Mouse (Mus musculus): ENCODE measurements around the gene Cdh5. TPM values are rescaled to one million over a fixed set of nuclear protein-coding genes. Genes with fewer than 3 reads are reported as not detected.
A peak's percentile ranks its signal among the peaks of the same experiment; 100 is the strongest.

The Cdh5 gene
- polyA plus RNA-seq, 1 experiment from 2014 or later = 14.6 TPM

DNA sequence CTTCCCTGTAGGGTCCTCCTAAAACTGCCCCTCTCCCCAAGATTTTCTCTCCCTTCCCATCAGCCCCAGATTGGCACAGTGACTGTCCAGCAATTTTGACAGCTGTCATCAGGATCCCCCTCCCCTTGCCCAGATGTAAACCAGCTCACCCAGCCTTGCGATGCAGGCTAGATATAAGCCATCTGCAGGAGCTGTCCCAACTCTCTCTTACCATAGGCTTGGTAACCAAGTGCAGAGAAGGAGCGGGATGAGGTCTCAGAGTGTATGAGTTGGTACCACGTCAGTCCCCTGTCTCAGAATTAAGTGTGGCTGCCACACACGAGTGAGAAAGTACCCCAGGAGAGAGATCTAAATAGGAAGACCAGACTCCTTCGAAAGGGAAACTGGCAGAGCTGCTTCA lies 87.0 kb downstream of the Cdh5 start:
- H3K36me3 ChIP-seq = no peaks in the 10 kb centered on the region
- no peaks in the 10 kb centered on the region for H3K9me3 ChIP-seq
- H3K4me3 ChIP-seq = no peak overlapping the region
- no peak overlapping the region for H3K9ac ChIP-seq
- no peak overlapping the region for H3K4me2 ChIP-seq
- peaks cover 8% of the 10 kb centered on the region for H3K27me3 ChIP-seq
- 75% methylated on average over 5 of the region's 5 CpGs for WGBS
- peaks cover 23% of the 10 kb centered on the region for H3K4me1 ChIP-seq (replicated peaks)
- no peak overlapping the region for H3K27ac ChIP-seq
- no peak for ATAC-seq (ENCODE audit: low FRiP score)

DNA sequence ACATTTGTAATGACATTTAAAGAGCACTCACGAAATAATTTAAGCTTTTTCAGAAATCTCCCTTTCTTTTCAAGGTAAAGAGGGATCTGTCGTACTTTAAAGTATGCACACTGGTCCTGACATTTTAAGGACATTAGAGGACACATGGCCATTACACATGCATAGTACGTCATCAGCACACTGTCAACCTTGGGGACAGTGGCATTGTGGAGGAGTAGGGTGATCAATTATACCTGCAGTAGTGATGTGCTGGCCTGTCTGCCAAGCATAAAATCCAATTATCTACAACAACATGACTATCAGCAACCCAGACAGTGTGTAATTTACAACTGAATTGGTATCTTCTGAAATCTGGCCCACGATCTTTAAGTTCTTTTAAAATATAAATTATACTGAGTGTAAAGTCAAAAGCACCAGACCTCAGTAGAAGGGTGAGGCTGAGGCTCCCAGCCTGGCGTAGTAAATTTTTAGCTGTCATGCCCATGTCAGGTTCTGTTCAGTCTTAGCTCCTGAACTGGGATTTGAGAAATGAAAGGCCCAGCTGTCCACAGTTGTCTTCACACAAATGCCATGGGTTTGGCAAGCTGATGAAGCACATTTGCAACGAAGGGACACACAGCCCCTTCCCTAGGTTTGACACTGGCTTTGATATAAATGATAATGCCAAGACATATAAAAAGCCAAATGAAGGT lies 89.5 kb downstream of the Cdh5 start:
- Histone ChIP-seq H3K4me1 (replicated peaks) (peaks cover 15% of the 10 kb centered on the region), H3K4me2 (no peak overlapping the region), H3K36me3 (no peaks in the 10 kb centered on the region), H3K9me3 (no peaks in the 10 kb centered on the region), H3K27ac (peak overlapping the region; percentile 64), H3K27me3 (peaks cover 8% of the 10 kb centered on the region), H3K9ac (no peak overlapping the region), H3K4me3 (no peak overlapping the region)
- peak; percentile 49 for ATAC-seq (ENCODE audit: low FRiP score)
- WGBS = 44% methylated on average over 6 of the region's 6 CpGs

DNA sequence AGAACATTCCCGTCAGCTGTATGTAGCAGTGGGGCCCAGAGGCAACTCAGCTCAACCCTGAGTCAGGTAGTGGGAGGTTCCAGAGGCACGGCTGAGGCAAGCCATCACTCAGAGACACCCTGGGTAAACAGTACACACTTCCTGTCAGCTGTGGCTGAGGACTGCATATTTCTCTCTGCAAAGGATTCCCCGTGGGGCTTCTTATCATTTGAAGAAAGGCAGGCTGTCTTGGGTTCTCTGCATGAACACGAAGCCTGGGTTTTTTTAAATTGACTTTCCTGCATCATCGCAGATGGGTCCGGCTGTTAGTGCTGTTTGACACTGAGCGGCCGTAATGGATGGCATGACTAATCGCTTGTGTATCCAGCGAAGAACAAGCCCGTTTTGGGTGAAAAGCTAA lies 90.1 kb downstream of the Cdh5 start:
- peak overlapping the region; percentile 27 for H3K4me2 ChIP-seq
- H3K27ac ChIP-seq = peak overlapping the region; percentile 64
- no peaks in the 10 kb centered on the region for H3K9me3 ChIP-seq
- ATAC-seq (ENCODE audit: low FRiP score) = peak; percentile 82
- 15% methylated on average over 11 of the region's 11 CpGs for WGBS
- no peak overlapping the region for H3K4me3 ChIP-seq
- no peak overlapping the region for H3K9ac ChIP-seq
- peaks cover 8% of the 10 kb centered on the region for H3K27me3 ChIP-seq
- peaks cover 15% of the 10 kb centered on the region for H3K4me1 ChIP-seq (replicated peaks)
- H3K36me3 ChIP-seq = no peaks in the 10 kb centered on the region

Other genes with a start within 250 kb of the Cdh5 start
- gene Bean1, start 68.8 kb downstream of the Cdh5 start, polyA plus RNA-seq (2015; fragmentation: Nextera tagmentation; extraction: Ambion mirVana) = 3.3 and 4.4 TPM in 2 replicates
- gene Tk2, start 146.9 kb downstream of the Cdh5 start, polyA plus RNA-seq (2015; fragmentation: Nextera tagmentation; extraction: Ambion mirVana) = 45.7 TPM in 2 replicates
- 36.1 TPM in 2 replicates for gene Cklf, start 149.2 kb downstream of the Cdh5 start, polyA plus RNA-seq (2015; fragmentation: Nextera tagmentation; extraction: Ambion mirVana)
- not detected in 2 replicates for gene Cmtm2a, start 191.6 kb downstream of the Cdh5 start, polyA plus RNA-seq (2015; fragmentation: Nextera tagmentation; extraction: Ambion mirVana)
- not detected in 2 replicates for gene Gm45711, start 208.5 kb downstream of the Cdh5 start, polyA plus RNA-seq (2015; fragmentation: Nextera tagmentation; extraction: Ambion mirVana)
- not detected in 2 replicates for gene Cmtm1, start 208.5 kb downstream of the Cdh5 start, polyA plus RNA-seq (2015; fragmentation: Nextera tagmentation; extraction: Ambion mirVana)
- gene Gm11020, start 219.9 kb downstream of the Cdh5 start, polyA plus RNA-seq (2015; fragmentation: Nextera tagmentation; extraction: Ambion mirVana) = not detected in 2 replicates
- not detected in 2 replicates for gene Cmtm2b, start 220.6 kb downstream of the Cdh5 start, polyA plus RNA-seq (2015; fragmentation: Nextera tagmentation; extraction: Ambion mirVana)
- 45.4 and 47.3 TPM in 2 replicates for gene Cmtm3, start 237.8 kb downstream of the Cdh5 start, polyA plus RNA-seq (2015; fragmentation: Nextera tagmentation; extraction: Ambion mirVana)

Measured in hindbrain, embryonic 13.5 days (tissue).